Mouse (Mus musculus): ENCODE results near the gene Dbx2.

- TF ChIP-seq POLR2A (IDR thresholded peaks at IDR 0.05; ENCODE audit: borderline replicate concordance, extremely low read depth, insufficient read depth, insufficient read length, poor library complexity, severe bottlenecking) (no peak), CTCF (IDR thresholded peaks at IDR 0.05; ENCODE audit: borderline replicate concordance, extremely low read depth, insufficient read depth, insufficient read length) (no peak)
These were observed 68.9 kb downstream of the Dbx2 start for GRCm38 (mm10) chr15:95586906-95587305.
